In genomic region chr9:107628721-107629410, GRCm38 (mm10) we compare ENCODE assay signal across 8 mouse cellular contexts. TPM values are rescaled to one million over a fixed set of nuclear protein-coding genes. Genes with fewer than 3 reads are reported as not detected.
DNase-seq lines count a peak whose midpoint lies in the region; ATAC-seq lines count a peak whose summit lies in the region.

No protein-coding gene starts in this region.

- ATAC-seq in forebrain, embryonic 12.5 days (ENCODE audit: low FRiP score): no peak
- no peak for ATAC-seq in hindbrain, embryonic 16.5 days
- ATAC-seq in liver, embryonic 12.5 days: no peak
- no peak for ATAC-seq in neural tube, embryonic 14.5 days (ENCODE audit: low read depth)
- no peak for ATAC-seq in erythroid progenitor cell, adult 5-6 weeks (replicated peaks; ENCODE audit: low FRiP score, poor library complexity, severe bottlenecking)

- no peaks in the 10 kb centered on the region for H3K27me3 ChIP-seq in forebrain, embryonic 12.5 days
- H3K27me3 ChIP-seq in hindbrain, embryonic 16.5 days (replicated peaks; ENCODE audit: control insufficient read depth, insufficient read depth, low read length): no peaks in the 10 kb centered on the region
- H3K27me3 ChIP-seq in liver, embryonic 12.5 days (replicated peaks): no peaks in the 10 kb centered on the region
- no peaks in the 10 kb centered on the region for H3K27me3 ChIP-seq in neural tube, embryonic 14.5 days (ENCODE audit: control insufficient read depth, insufficient read depth, low read length)

- H3K4me2 ChIP-seq in forebrain, embryonic 12.5 days: peak overlapping the region; percentile 99
- peak overlapping the region; percentile 46 for H3K4me2 ChIP-seq in hindbrain, embryonic 16.5 days (ENCODE audit: low read length)
- peak overlapping the region; percentile 47 for H3K4me2 ChIP-seq in liver, embryonic 12.5 days
- peak overlapping the region; percentile 27; the same call in 1 of the 2 replicates for H3K4me2 ChIP-seq in neural tube, embryonic 14.5 days (ENCODE audit: low read depth, low read length)

- H3K4me1 ChIP-seq in forebrain, embryonic 12.5 days: peaks cover 95% of the 10 kb centered on the region
- peaks cover 75% of the 10 kb centered on the region for H3K4me1 ChIP-seq in hindbrain, embryonic 16.5 days (ENCODE audit: control insufficient read depth, insufficient read depth, low read depth, low read length)
- H3K4me1 ChIP-seq in liver, embryonic 12.5 days: peaks cover 99% of the 10 kb centered on the region
- H3K4me1 ChIP-seq in neural tube, embryonic 14.5 days (ENCODE audit: control insufficient read depth, insufficient read depth, low read length): peaks cover 73% of the 10 kb centered on the region

- no peaks in the 10 kb centered on the region for H3K9me3 ChIP-seq in forebrain, embryonic 12.5 days
- H3K9me3 ChIP-seq in hindbrain, embryonic 16.5 days (ENCODE audit: control insufficient read depth, low read length): no peaks in the 10 kb centered on the region
- no peaks in the 10 kb centered on the region for H3K9me3 ChIP-seq in liver, embryonic 12.5 days (replicated peaks)
- no peaks in the 10 kb centered on the region for H3K9me3 ChIP-seq in neural tube, embryonic 14.5 days (ENCODE audit: control insufficient read depth, low read length)

- WGBS in forebrain, embryonic 12.5 days: 32% methylated on average over 14 of the region's 15 CpGs
- 32% methylated on average over 14 of the region's 15 CpGs for WGBS in hindbrain, embryonic 16.5 days
- WGBS in liver, embryonic 12.5 days (ENCODE audit: insufficient replicate concordance): 49% methylated on average over 15 of the region's 15 CpGs
- 39% methylated on average over 15 of the region's 15 CpGs for WGBS in neural tube, embryonic 14.5 days

- H3K36me3 ChIP-seq in forebrain, embryonic 12.5 days (replicated peaks): peaks cover 30% of the 10 kb centered on the region
- H3K36me3 ChIP-seq in hindbrain, embryonic 16.5 days (ENCODE audit: control insufficient read depth, insufficient read depth, low read length): no peaks in the 10 kb centered on the region
- H3K36me3 ChIP-seq in liver, embryonic 12.5 days: peaks cover 62% of the 10 kb centered on the region
- H3K36me3 ChIP-seq in neural tube, embryonic 14.5 days (ENCODE audit: control insufficient read depth, insufficient read depth, low read length): no peaks in the 10 kb centered on the region

- H3K9ac ChIP-seq in forebrain, embryonic 12.5 days: peak overlapping the region; percentile 68
- H3K9ac ChIP-seq in hindbrain, embryonic 16.5 days (ENCODE audit: low read depth, low read length): peak overlapping the region; percentile 52
- H3K9ac ChIP-seq in liver, embryonic 12.5 days: peak overlapping the region; percentile 18
- H3K9ac ChIP-seq in neural tube, embryonic 14.5 days (replicated peaks; ENCODE audit: low read depth, low read length): peak overlapping the region; percentile 48

- peak; percentile 69 for DNase-seq in layer of hippocampus, adult 9-11 months
- no peak for DNase-seq in layer of hippocampus, postnatal 25 days (ENCODE audit: extremely low spot score in 1 of 2, low spot score in 1 of 2)
- no peak for DNase-seq in cerebellum, adult 11 months

- H3K4me3 ChIP-seq in forebrain, embryonic 12.5 days (replicated peaks): no peak overlapping the region
- no peak overlapping the region for H3K4me3 ChIP-seq in hindbrain, embryonic 16.5 days (ENCODE audit: low read length)
- peak overlapping the region; percentile 8; the same call in 1 of the 2 replicates for H3K4me3 ChIP-seq in liver, embryonic 12.5 days
- no peak overlapping the region for H3K4me3 ChIP-seq in neural tube, embryonic 14.5 days (ENCODE audit: low read depth, low read length)

- H3K27ac ChIP-seq in forebrain, embryonic 12.5 days: peak overlapping the region; percentile 100
- H3K27ac ChIP-seq in hindbrain, embryonic 16.5 days (ENCODE audit: low read depth, low read length): peak overlapping the region; percentile 90
- H3K27ac ChIP-seq in liver, embryonic 12.5 days: peak overlapping the region; percentile 91
- peak overlapping the region; percentile 91 for H3K27ac ChIP-seq in neural tube, embryonic 14.5 days (ENCODE audit: low read depth, low read length)

RNA-seq across cellular contexts. Expression of gene Gnai2, which starts 6.3 kb away (rescaled TPM):
- total RNA-seq in layer of hippocampus, postnatal 25 days (2021): 100 to 1,000 TPM; 208 to 223 TPM
- 570 and 587 TPM in 2 replicates for polyA plus RNA-seq in forebrain, embryonic 12.5 days (2016; fragmentation: Nextera tagmentation; extraction: Ambion mirVana)
- 302 and 317 TPM in 2 replicates for polyA plus RNA-seq in hindbrain, embryonic 16.5 days (2015; fragmentation: Nextera tagmentation; extraction: Ambion mirVana)
- polyA plus RNA-seq in liver, embryonic 12.5 days (2016; fragmentation: Nextera tagmentation; extraction: Ambion mirVana): 206 and 210 TPM in 2 replicates
- 234 and 258 TPM in 2 replicates for polyA plus RNA-seq in neural tube, embryonic 14.5 days (2014; fragmentation: Nextera tagmentation; extraction: Ambion mirVana)
- total RNA-seq in erythroid progenitor cell, adult 5-6 weeks (2015; ENCODE audit: low replicate concordance): 382 and 420 TPM in 2 replicates
- 334 and 357 TPM in 2 replicates for total RNA-seq in erythroid progenitor cell, adult 5-6 weeks (2017; ENCODE audit: low replicate concordance)

RNA-seq across cellular contexts. Expression of gene Sema3b, which starts 19.8 kb away (rescaled TPM):
- 1 to 10 TPM; 2.2 to 2.7 TPM for total RNA-seq in layer of hippocampus, postnatal 25 days (2021)
- 1.7 and 2.6 TPM in 2 replicates for polyA plus RNA-seq in forebrain, embryonic 12.5 days (2016; fragmentation: Nextera tagmentation; extraction: Ambion mirVana)
- 5.6 and 7.0 TPM in 2 replicates for polyA plus RNA-seq in hindbrain, embryonic 16.5 days (2015; fragmentation: Nextera tagmentation; extraction: Ambion mirVana)
- 0.35 and 0.52 TPM in 2 replicates for polyA plus RNA-seq in liver, embryonic 12.5 days (2016; fragmentation: Nextera tagmentation; extraction: Ambion mirVana)
- polyA plus RNA-seq in neural tube, embryonic 14.5 days (2014; fragmentation: Nextera tagmentation; extraction: Ambion mirVana): 2.8 and 5.3 TPM in 2 replicates
- not detected in 2 replicates for total RNA-seq in erythroid progenitor cell, adult 5-6 weeks (2015; ENCODE audit: low replicate concordance)
- not detected in 2 replicates for total RNA-seq in erythroid progenitor cell, adult 5-6 weeks (2017; ENCODE audit: low replicate concordance)

RNA-seq across cellular contexts. Expression of gene Slc38a3, which starts 40.5 kb away (rescaled TPM):
- 10 to 100 TPM; 57.8 to 66.2 TPM for total RNA-seq in layer of hippocampus, postnatal 25 days (2021)
- 8.5 and 10.6 TPM in 2 replicates for polyA plus RNA-seq in forebrain, embryonic 12.5 days (2016; fragmentation: Nextera tagmentation; extraction: Ambion mirVana)
- polyA plus RNA-seq in hindbrain, embryonic 16.5 days (2015; fragmentation: Nextera tagmentation; extraction: Ambion mirVana): 53.2 and 55.0 TPM in 2 replicates
- polyA plus RNA-seq in liver, embryonic 12.5 days (2016; fragmentation: Nextera tagmentation; extraction: Ambion mirVana): 2.8 and 3.3 TPM in 2 replicates
- polyA plus RNA-seq in neural tube, embryonic 14.5 days (2014; fragmentation: Nextera tagmentation; extraction: Ambion mirVana): 31.3 and 36.6 TPM in 2 replicates
- not detected in 2 replicates for total RNA-seq in erythroid progenitor cell, adult 5-6 weeks (2015; ENCODE audit: low replicate concordance)
- total RNA-seq in erythroid progenitor cell, adult 5-6 weeks (2017; ENCODE audit: low replicate concordance): not detected in 2 replicates

RNA-seq across cellular contexts. Expression of gene Ifrd2, which starts 41.4 kb away (rescaled TPM):
- 10 to 100 TPM; 11.8 to 16.8 TPM for total RNA-seq in layer of hippocampus, postnatal 25 days (2021)
- polyA plus RNA-seq in forebrain, embryonic 12.5 days (2016; fragmentation: Nextera tagmentation; extraction: Ambion mirVana): 22.1 and 26.3 TPM in 2 replicates
- 13.5 and 16.9 TPM in 2 replicates for polyA plus RNA-seq in hindbrain, embryonic 16.5 days (2015; fragmentation: Nextera tagmentation; extraction: Ambion mirVana)
- 171 TPM in 2 replicates for polyA plus RNA-seq in liver, embryonic 12.5 days (2016; fragmentation: Nextera tagmentation; extraction: Ambion mirVana)
- 15.0 and 17.8 TPM in 2 replicates for polyA plus RNA-seq in neural tube, embryonic 14.5 days (2014; fragmentation: Nextera tagmentation; extraction: Ambion mirVana)
- total RNA-seq in erythroid progenitor cell, adult 5-6 weeks (2015; ENCODE audit: low replicate concordance): 206 and 249 TPM in 2 replicates
- 122 and 166 TPM in 2 replicates for total RNA-seq in erythroid progenitor cell, adult 5-6 weeks (2017; ENCODE audit: low replicate concordance)

RNA-seq across cellular contexts. Expression of gene Hyal3, which starts 48.2 kb away (rescaled TPM):
- total RNA-seq in layer of hippocampus, postnatal 25 days (2021): 1 to 10 TPM; 1.4 to 1.9 TPM
- 0.80 and 1.2 TPM in 2 replicates for polyA plus RNA-seq in forebrain, embryonic 12.5 days (2016; fragmentation: Nextera tagmentation; extraction: Ambion mirVana)
- polyA plus RNA-seq in hindbrain, embryonic 16.5 days (2015; fragmentation: Nextera tagmentation; extraction: Ambion mirVana): 2.7 and 2.9 TPM in 2 replicates
- polyA plus RNA-seq in liver, embryonic 12.5 days (2016; fragmentation: Nextera tagmentation; extraction: Ambion mirVana): 0.99 and 1.2 TPM in 2 replicates
- polyA plus RNA-seq in neural tube, embryonic 14.5 days (2014; fragmentation: Nextera tagmentation; extraction: Ambion mirVana): 1.5 and 2.1 TPM in 2 replicates
- 4.2 and 8.6 TPM in 2 replicates for total RNA-seq in erythroid progenitor cell, adult 5-6 weeks (2015; ENCODE audit: low replicate concordance)
- 0.64 TPM in 1 of 2 replicates, not detected in the other for total RNA-seq in erythroid progenitor cell, adult 5-6 weeks (2017; ENCODE audit: low replicate concordance)

Comparison
In these comparisons a context has a peak if more than half of its experiments do, and no peak if none do; other contexts are left out.
1. H3K4me2 ChIP-seq: peak in every context shown above with its lines; median percentile 99 in forebrain, embryonic 12.5 days; 47 in liver, embryonic 12.5 days; 46 in hindbrain, embryonic 16.5 days; 27 in neural tube, embryonic 14.5 days.
2. H3K9ac ChIP-seq: peak in every context shown above with its lines; median percentile 68 in forebrain, embryonic 12.5 days; 52 in hindbrain, embryonic 16.5 days; 48 in neural tube, embryonic 14.5 days; 18 in liver, embryonic 12.5 days.